In the genomic region with DNA sequence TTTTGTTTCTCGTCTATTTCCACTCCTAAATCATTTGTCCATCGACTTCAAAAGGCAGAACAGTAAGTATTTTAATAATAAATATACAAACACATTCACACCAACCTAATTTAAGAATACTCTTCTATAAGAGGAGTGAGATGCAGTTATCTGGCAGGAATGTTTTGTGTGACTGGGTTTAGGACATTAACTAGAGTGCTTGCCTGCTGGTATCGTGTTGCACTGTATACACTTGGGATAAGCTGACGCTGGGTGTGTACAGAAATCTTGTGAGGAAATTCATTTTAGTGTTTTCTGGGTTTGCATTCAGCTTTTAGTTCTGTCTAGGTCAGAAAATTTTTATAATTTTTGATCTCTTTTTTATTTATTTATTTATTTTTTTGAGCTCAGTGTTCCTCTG, we compare ENCODE assay signal across 23 mouse cellular contexts.
A peak's percentile ranks its signal among the peaks of the same experiment; 100 is the strongest.
DNase-seq lines count a peak whose midpoint lies in the region; ATAC-seq and TF ChIP-seq lines count a peak whose summit lies in the region.
"Had no signal": no experiment of that assay in that cellular context is flagged by ENCODE, and none has a peak within 500 bp of the region (broad histone marks: within the 10 kb centered on the region; RNA-seq: fewer than 3 reads in every experiment).

No protein-coding gene starts in this region.

- no peak overlapping the region for H3K4me2 ChIP-seq in embryonic facial prominence, embryonic 11.5 days (ENCODE audit: low read depth, low read length)
- no peak overlapping the region for H3K4me2 ChIP-seq in lung, embryonic 14.5 days
- no peak overlapping the region for H3K4me2 ChIP-seq in midbrain, embryonic 14.5 days (ENCODE audit: low read length)
- no peak overlapping the region for H3K4me2 ChIP-seq in midbrain, embryonic 16.5 days (ENCODE audit: low read length)
- no peak overlapping the region for H3K4me2 ChIP-seq in embryonic facial prominence, embryonic 14.5 days (ENCODE audit: low read depth, low read length)
- H3K4me2 ChIP-seq: heart, embryonic 11.5 days; hindbrain, embryonic 12.5 days; hindbrain, embryonic 15.5 days had no signal

- no peaks in the 10 kb centered on the region for H3K4me1 ChIP-seq in embryonic facial prominence, embryonic 11.5 days (ENCODE audit: control insufficient read depth, insufficient read depth, low read length)
- H3K4me1 ChIP-seq in embryonic facial prominence, embryonic 10.5 days = peaks cover 53% of the 10 kb centered on the region
- peaks cover 22% of the 10 kb centered on the region for H3K4me1 ChIP-seq in lung, embryonic 14.5 days (ENCODE audit: insufficient read depth)
- peaks cover 4% of the 10 kb centered on the region; the same call in 1 of the 2 replicates for H3K4me1 ChIP-seq in midbrain, embryonic 14.5 days (ENCODE audit: control insufficient read depth, insufficient read depth, low read length)
- H3K4me1 ChIP-seq in midbrain, embryonic 16.5 days (ENCODE audit: control insufficient read depth, insufficient read depth, low read length) = peaks cover 7% of the 10 kb centered on the region
- peaks cover 20% of the 10 kb centered on the region for H3K4me1 ChIP-seq in embryonic facial prominence, embryonic 14.5 days (ENCODE audit: control insufficient read depth, insufficient read depth, low read length)

- no peaks in the 10 kb centered on the region for H3K27me3 ChIP-seq in embryonic facial prominence, embryonic 11.5 days (ENCODE audit: control insufficient read depth, insufficient read depth, low read length)
- H3K27me3 ChIP-seq in embryonic facial prominence, embryonic 10.5 days (replicated peaks; ENCODE audit: low read depth, poor library complexity, severe bottlenecking) = no peaks in the 10 kb centered on the region
- H3K27me3 ChIP-seq in lung, embryonic 14.5 days (ENCODE audit: insufficient read depth, low read length) = no peaks in the 10 kb centered on the region
- no peaks in the 10 kb centered on the region for H3K27me3 ChIP-seq in midbrain, embryonic 14.5 days (ENCODE audit: control insufficient read depth, insufficient read depth, low read length)
- no peaks in the 10 kb centered on the region; the same call in 1 of the 2 replicates for H3K27me3 ChIP-seq in midbrain, embryonic 16.5 days (ENCODE audit: control insufficient read depth, insufficient read depth, low read depth, low read length)
- H3K27me3 ChIP-seq in embryonic facial prominence, embryonic 14.5 days (replicated peaks; ENCODE audit: control insufficient read depth, insufficient read depth, low read length) = no peaks in the 10 kb centered on the region
- H3K27me3 ChIP-seq: CH12.LX; embryonic facial prominence, embryonic 13.5 days; forebrain, embryonic 13.5 days; hindbrain, embryonic 12.5 days; Patski had no signal

- no peak overlapping the region for H3K4me3 ChIP-seq in embryonic facial prominence, embryonic 11.5 days (ENCODE audit: low read depth, low read length)
- no peak overlapping the region for H3K4me3 ChIP-seq in embryonic facial prominence, embryonic 10.5 days
- H3K4me3 ChIP-seq in lung, embryonic 14.5 days (ENCODE audit: low read depth, low read length) = no peak overlapping the region
- no peak overlapping the region for H3K4me3 ChIP-seq in midbrain, embryonic 14.5 days (replicated peaks; ENCODE audit: low read depth, low read length)
- H3K4me3 ChIP-seq in midbrain, embryonic 16.5 days (ENCODE audit: low read depth, low read length) = no peak overlapping the region
- H3K4me3 ChIP-seq in embryonic facial prominence, embryonic 14.5 days (ENCODE audit: low read depth, low read length) = no peak overlapping the region
- H3K4me3 ChIP-seq: embryonic facial prominence, embryonic 13.5 days; forebrain, embryonic 10.5 days; forebrain, embryonic 13.5 days; hindbrain, embryonic 12.5 days; hindbrain, embryonic 15.5 days had no signal

- WGBS in embryonic facial prominence, embryonic 11.5 days = 69% methylated on average over 4 of the region's 4 CpGs
- WGBS in embryonic facial prominence, embryonic 10.5 days = 71% methylated on average over 4 of the region's 4 CpGs
- 21% methylated on average over 4 of the region's 4 CpGs for WGBS in lung, embryonic 14.5 days
- 69% methylated on average over 4 of the region's 4 CpGs for WGBS in midbrain, embryonic 14.5 days
- WGBS in midbrain, embryonic 16.5 days = 58% methylated on average over 4 of the region's 4 CpGs
- 56% methylated on average over 4 of the region's 4 CpGs for WGBS in embryonic facial prominence, embryonic 14.5 days

- H3K36me3 ChIP-seq in embryonic facial prominence, embryonic 11.5 days (replicated peaks; ENCODE audit: control insufficient read depth, insufficient read depth, low read depth, low read length) = no peaks in the 10 kb centered on the region
- no peaks in the 10 kb centered on the region for H3K36me3 ChIP-seq in embryonic facial prominence, embryonic 10.5 days (replicated peaks)
- no peaks in the 10 kb centered on the region for H3K36me3 ChIP-seq in lung, embryonic 14.5 days (ENCODE audit: insufficient read depth)
- H3K36me3 ChIP-seq in midbrain, embryonic 14.5 days (ENCODE audit: control insufficient read depth, insufficient read depth, low read length) = no peaks in the 10 kb centered on the region
- no peaks in the 10 kb centered on the region for H3K36me3 ChIP-seq in midbrain, embryonic 16.5 days (ENCODE audit: control insufficient read depth, insufficient read depth, low read length)
- H3K36me3 ChIP-seq in embryonic facial prominence, embryonic 14.5 days (ENCODE audit: control insufficient read depth, insufficient read depth, low read length) = no peaks in the 10 kb centered on the region
- H3K36me3 ChIP-seq: embryonic facial prominence, embryonic 13.5 days; forebrain, embryonic 10.5 days; G1E; hindbrain, embryonic 12.5 days; hindbrain, embryonic 15.5 days had no signal

- H3K9me3 ChIP-seq in embryonic facial prominence, embryonic 11.5 days (replicated peaks; ENCODE audit: control insufficient read depth, low read length) = no peaks in the 10 kb centered on the region
- no peaks in the 10 kb centered on the region for H3K9me3 ChIP-seq in embryonic facial prominence, embryonic 10.5 days
- H3K9me3 ChIP-seq in lung, embryonic 14.5 days (ENCODE audit: low read depth, low read length) = no peaks in the 10 kb centered on the region
- no peaks in the 10 kb centered on the region for H3K9me3 ChIP-seq in midbrain, embryonic 14.5 days (ENCODE audit: control insufficient read depth, low read length)
- no peaks in the 10 kb centered on the region for H3K9me3 ChIP-seq in midbrain, embryonic 16.5 days (replicated peaks; ENCODE audit: control insufficient read depth, low read length, poor library complexity, severe bottlenecking)
- no peaks in the 10 kb centered on the region for H3K9me3 ChIP-seq in embryonic facial prominence, embryonic 14.5 days (ENCODE audit: control insufficient read depth, low read length)
- H3K9me3 ChIP-seq: embryonic facial prominence, embryonic 13.5 days; forebrain, embryonic 10.5 days; forebrain, embryonic 13.5 days; hindbrain, embryonic 12.5 days; hindbrain, embryonic 15.5 days had no signal

- DNase-seq in embryonic facial prominence, embryonic 11.5 days (ENCODE audit: low spot score) = peak; percentile 19
- DNase-seq in embryonic facial prominence, embryonic 10.5 days (ENCODE audit: low spot score) = no peak
- peak; percentile 66 for DNase-seq in lung, embryonic 14.5 days
- no peak for DNase-seq in lung, postnatal 10 days
- peak; percentile 27 for DNase-seq in midbrain, embryonic 14.5 days
- DNase-seq in embryonic facial prominence, embryonic 14.5 days (ENCODE audit: low spot score) = peak; percentile 55
- DNase-seq: adrenal gland, postnatal 36 days; B cell, adult 2 months; cerebellum, adult 11 months; cerebellum, adult 2 months; cerebellum, adult 9-11 months; cerebellum, postnatal 25 days; gastrocnemius, postnatal 25 days had no signal

- no peak for ATAC-seq in embryonic facial prominence, embryonic 11.5 days (replicated peaks; ENCODE audit: insufficient number of reproducible peaks, low FRiP score, low TSS enrichment, low read depth)
- ATAC-seq in lung, embryonic 14.5 days (ENCODE audit: insufficient read depth) = no peak
- no peak for ATAC-seq in midbrain, embryonic 14.5 days (ENCODE audit: low FRiP score, low TSS enrichment)
- ATAC-seq in midbrain, embryonic 16.5 days = no peak
- ATAC-seq in embryonic facial prominence, embryonic 14.5 days (ENCODE audit: low read depth) = no peak

- H3K9ac ChIP-seq in embryonic facial prominence, embryonic 11.5 days (replicated peaks; ENCODE audit: low read length) = no peak overlapping the region
- H3K9ac ChIP-seq in lung, embryonic 14.5 days = no peak overlapping the region
- no peak overlapping the region for H3K9ac ChIP-seq in midbrain, embryonic 14.5 days (replicated peaks; ENCODE audit: low read length)
- H3K9ac ChIP-seq in midbrain, embryonic 16.5 days (ENCODE audit: low read depth, low read length) = no peak overlapping the region
- H3K9ac ChIP-seq in embryonic facial prominence, embryonic 14.5 days (ENCODE audit: low read depth, low read length) = no peak overlapping the region
- H3K9ac ChIP-seq: embryonic facial prominence, embryonic 13.5 days; forebrain, embryonic 13.5 days; hindbrain, embryonic 12.5 days; hindbrain, embryonic 15.5 days had no signal

- TF ChIP-seq CTCF in lung, embryonic 14.5 days (IDR thresholded peaks at IDR 0.05; ENCODE audit: low read depth) = no peak

- no peak overlapping the region for H3K27ac ChIP-seq in embryonic facial prominence, embryonic 11.5 days (replicated peaks; ENCODE audit: low read depth, low read length)
- no peak overlapping the region for H3K27ac ChIP-seq in embryonic facial prominence, embryonic 10.5 days (replicated peaks)
- peak overlapping the region; percentile 89 for H3K27ac ChIP-seq in lung, embryonic 14.5 days (ENCODE audit: low read depth)
- no peak overlapping the region for H3K27ac ChIP-seq in midbrain, embryonic 14.5 days (replicated peaks; ENCODE audit: low read depth, low read length)
- no peak overlapping the region for H3K27ac ChIP-seq in midbrain, embryonic 16.5 days (ENCODE audit: low read length)
- H3K27ac ChIP-seq in embryonic facial prominence, embryonic 14.5 days (replicated peaks; ENCODE audit: low read depth, low read length) = no peak overlapping the region
- H3K27ac ChIP-seq: forebrain, embryonic 13.5 days; hindbrain, embryonic 15.5 days had no signal

Comparison
In these comparisons a context has a peak if more than half of its experiments do, and no peak if none do; other contexts are left out.
1. DNase-seq: peak in embryonic facial prominence, embryonic 11.5 days (single experiment), lung, embryonic 14.5 days (single experiment), midbrain, embryonic 14.5 days (single experiment) and embryonic facial prominence, embryonic 14.5 days (single experiment); none in embryonic facial prominence, embryonic 10.5 days (single experiment) and lung, postnatal 10 days (single experiment).